Comparison of ENCODE assay signal across 25 mouse cellular contexts in genomic region chr13:59713710-59714109, GRCm38 (mm10). TPM values are rescaled to one million over a fixed set of nuclear protein-coding genes. Genes with fewer than 3 reads are reported as not detected.
"Had no signal": no experiment of that assay in that cellular context is flagged by ENCODE, and none has a peak within 500 bp of the region (broad histone marks: within the 10 kb centered on the region; RNA-seq: fewer than 3 reads in every experiment).

No protein-coding gene starts in this region.

- H3K27me3 ChIP-seq: kidney, embryonic 15.5 days; limb, embryonic 15.5 days; midbrain, embryonic 15.5 days; neural tube, embryonic 13.5 days had no signal

- H3K9me3 ChIP-seq: kidney, embryonic 15.5 days; limb, embryonic 15.5 days; liver, embryonic 12.5 days; megakaryocyte, embryonic 14.5 days; midbrain, embryonic 15.5 days; neural tube, embryonic 13.5 days had no signal

- H3K4me2 ChIP-seq: kidney, embryonic 15.5 days; limb, embryonic 15.5 days; liver, embryonic 12.5 days; lung, embryonic 14.5 days; midbrain, embryonic 11.5 days; midbrain, embryonic 15.5 days; neural tube, embryonic 13.5 days had no signal

- H3K36me3 ChIP-seq: kidney, embryonic 15.5 days; limb, embryonic 15.5 days; liver, embryonic 12.5 days; midbrain, embryonic 15.5 days; neural tube, embryonic 13.5 days had no signal

- DNase-seq: kidney, postnatal 14 days; lung, embryonic 14.5 days; lung, postnatal 10 days; retina, postnatal 1 day; right cerebral cortex, postnatal 4 days; thymus, postnatal 36 days had no signal

- H3K4me3 ChIP-seq: kidney, embryonic 15.5 days; limb, embryonic 15.5 days; liver, embryonic 12.5 days; megakaryocyte, embryonic 14.5 days; midbrain, embryonic 15.5 days; neural tube, embryonic 13.5 days had no signal

- H3K9ac ChIP-seq: kidney, embryonic 15.5 days; limb, embryonic 15.5 days; liver, embryonic 12.5 days; lung, embryonic 14.5 days; midbrain, embryonic 15.5 days; neural tube, embryonic 13.5 days had no signal

- H3K4me1 ChIP-seq: kidney, embryonic 15.5 days; limb, embryonic 15.5 days; midbrain, embryonic 15.5 days; neural tube, embryonic 13.5 days had no signal

- ATAC-seq: liver, embryonic 12.5 days; midbrain, embryonic 15.5 days had no signal

- H3K27ac ChIP-seq: kidney, embryonic 15.5 days; limb, embryonic 15.5 days; liver, embryonic 12.5 days; macrophage; midbrain, embryonic 15.5 days; neural tube, embryonic 13.5 days; stomach, postnatal 0 days had no signal

RNA-seq across cellular contexts. Expression of gene Spata31d1b, which starts 1.6 kb away (rescaled TPM):
- total RNA-seq: left cerebral cortex, postnatal 14 days had no signal
- polyA plus RNA-seq: large intestine, adult 2 months; limb, embryonic 11.5 days; limb, embryonic 15.5 days; liver, embryonic 12.5 days; liver, embryonic 16.5 days; lung, embryonic 14.5 days; macrophage; midbrain, embryonic 15.5 days; neural tube, embryonic 13.5 days; spleen, adult 2 months; stomach, postnatal 0 days had no signal

RNA-seq across cellular contexts. Expression of gene Spata31d1a, which starts 3.6 kb away (rescaled TPM):
- total RNA-seq: monocyte, adult 5-6 weeks had no signal
- polyA plus RNA-seq: kidney, embryonic 15.5 days; large intestine, adult 2 months; limb, embryonic 11.5 days; limb, embryonic 15.5 days; liver, embryonic 12.5 days; lung, embryonic 14.5 days; macrophage; midbrain, embryonic 11.5 days; spleen, adult 2 months; stomach, postnatal 0 days; thymus, postnatal 0 days had no signal

RNA-seq across cellular contexts. Expression of gene Spata31d1d, which starts 17.8 kb away (rescaled TPM):
- total RNA-seq: layer of hippocampus, adult 8-10 months; layer of hippocampus, postnatal 14 days; left cerebral cortex, adult 18-20 months; monocyte, adult 5-6 weeks had no signal
- polyA plus RNA-seq: kidney, embryonic 15.5 days; large intestine, adult 2 months; limb, embryonic 11.5 days; limb, embryonic 15.5 days; liver, embryonic 12.5 days; liver, embryonic 16.5 days; lung, embryonic 14.5 days; macrophage; midbrain, embryonic 11.5 days; midbrain, embryonic 15.5 days; neural tube, embryonic 13.5 days; spleen, adult 2 months; stomach, postnatal 0 days; thymus, postnatal 0 days had no signal

RNA-seq across cellular contexts. Expression of gene 4921517D22Rik, which starts 19.8 kb away (rescaled TPM):
- total RNA-seq: layer of hippocampus, adult 8-10 months; layer of hippocampus, postnatal 14 days; left cerebral cortex, adult 18-20 months; left cerebral cortex, postnatal 14 days; monocyte, adult 5-6 weeks had no signal
- polyA plus RNA-seq: kidney, embryonic 15.5 days; large intestine, adult 2 months; limb, embryonic 11.5 days; limb, embryonic 15.5 days; liver, embryonic 12.5 days; liver, embryonic 16.5 days; lung, embryonic 14.5 days; macrophage; midbrain, embryonic 11.5 days; midbrain, embryonic 15.5 days; neural tube, embryonic 13.5 days; spleen, adult 2 months; stomach, postnatal 0 days; thymus, postnatal 0 days had no signal

RNA-seq across cellular contexts. Expression of gene 1700014D04Rik, which starts 32.8 kb away (rescaled TPM):
- total RNA-seq: monocyte, adult 5-6 weeks had no signal
- polyA plus RNA-seq: kidney, embryonic 15.5 days; large intestine, adult 2 months; limb, embryonic 11.5 days; limb, embryonic 15.5 days; liver, embryonic 12.5 days; liver, embryonic 16.5 days; macrophage; stomach, postnatal 0 days; thymus, postnatal 0 days had no signal
